Mouse (Mus musculus) embryonic stem cell, embryonic (primary cell): Measurements from ENCODE around the gene Enpp6.

Experiments
- CTCF ChIA-PET, 4 experiments: fragments of 300-600 bp in 2 of 4; fragments of 350-600 bp in 2 of 4; sonication (Branson Sonifier 250); formaldehyde crosslinking; loops; one replicate each; lab custom pipeline; 2022; ENCODE audit warnings: inconsistent platforms in 2 of 4; lab: Charles Lee
- POLR2A ChIA-PET, 4 experiments: fragments of 300-600 bp in 2 of 4; fragments of 350-600 bp in 2 of 4; sonication (Branson Sonifier 250); formaldehyde crosslinking; loops; one replicate each; lab custom pipeline; 2022; ENCODE audit warnings: antibody characterized with exemption in 4 of 4, inconsistent platforms in 1 of 4; lab: Charles Lee

The Enpp6 gene

GRCm38 (mm10) chr8:46986386-46987140, at the start of gene Enpp6:
Enpp6 (plus strand) TSS chr8:46986887.
- CTCF ChIA-PET = interaction anchor here in 3 of 4 experiments (0.5 to 1.7 kb wide), 3 partner anchors 17 kb away, joined by 3 to 10 read pairs (median 7); no protein-coding TSS in a partner anchor
- POLR2A ChIA-PET = no interaction called here

- ChIA-PET POLR2A (no interaction called here), CTCF (no interaction called here)
Measured at GRCm38 (mm10) chr8:46938218-46938617, 48.5 kb upstream of the Enpp6 start.

GRCm38 (mm10) chr8:46941295-46941694, 45.4 kb upstream of the Enpp6 start:
- POLR2A ChIA-PET = no interaction called here
- CTCF ChIA-PET = no interaction called here

- POLR2A ChIA-PET = no interaction called here
- CTCF ChIA-PET = no interaction called here
Measured at GRCm38 (mm10) chr8:46941731-46942650, 44.7 kb upstream of the Enpp6 start.

- ChIA-PET POLR2A (no interaction called here), CTCF (interaction anchor here in 1 of 4 experiments (1.2 kb wide), 1 partner anchor 25 kb away, joined by 3 read pairs; no protein-coding TSS in a partner anchor)
Measured at GRCm38 (mm10) chr8:46942651-46943024, 44.0 kb upstream of the Enpp6 start.

- POLR2A ChIA-PET = interaction anchor here in 1 of 4 experiments (0.9 kb wide), 1 partner anchor 326 kb away, joined by 4 read pairs; the partner anchor contains the start of gene Casp3
- CTCF ChIA-PET = interaction anchor here in 2 of 4 experiments (0.6 to 1.2 kb wide), 2 partner anchors 25 to 302 kb away, joined by 3 read pairs; no protein-coding TSS in a partner anchor
Measured at GRCm38 (mm10) chr8:46943337-46943736, 43.4 kb upstream of the Enpp6 start.

GRCm38 (mm10) chr8:46946181-46946580, 40.5 kb upstream of the Enpp6 start:
- POLR2A ChIA-PET = no interaction called here
- CTCF ChIA-PET = interaction anchor here in 2 of 4 experiments (0.6 to 0.7 kb wide), 3 partner anchors 10 to 419 kb away, joined by 3 to 4 read pairs (median 4); no protein-coding TSS in a partner anchor

- CTCF ChIA-PET = no interaction called here
- POLR2A ChIA-PET = no interaction called here
Measured at GRCm38 (mm10) chr8:46948091-46948757, 38.5 kb upstream of the Enpp6 start.

GRCm38 (mm10) chr8:46953472-46953871, 33.2 kb upstream of the Enpp6 start:
- ChIA-PET CTCF (interaction anchor here in 3 of 4 experiments (0.6 to 2.9 kb wide), 17 partner anchors 9 to 711 kb away, joined by 3 to 11 read pairs (median 3); partner anchors contain the start of gene Irf2 (in 1 of the 3)), POLR2A (interaction anchor here in 1 of 4 experiments (0.9 kb wide), 1 partner anchor 9 kb away, joined by 3 read pairs; no protein-coding TSS in a partner anchor)

- ChIA-PET CTCF (interaction anchor here in 2 of 4 experiments (0.9 to 2.5 kb wide), 4 partner anchors 8 to 54 kb away, joined by 3 to 8 read pairs (median 4); no protein-coding TSS in a partner anchor), POLR2A (interaction anchor here in 3 of 4 experiments (0.6 to 1.5 kb wide), 5 partner anchors 9 to 346 kb away, joined by 3 to 4 read pairs (median 3); partner anchors contain the start of genes Casp3 (in 1 of the 3) and Primpol (in 1 of the 3))
Measured at GRCm38 (mm10) chr8:46962630-46963427, 23.9 kb upstream of the Enpp6 start.

GRCm38 (mm10) chr8:46963619-46964145, 23.0 kb upstream of the Enpp6 start:
- POLR2A ChIA-PET = interaction anchor here in 1 of 4 experiments (1.2 to 1.5 kb wide), 2 partner anchors 9 to 346 kb away, joined by 3 read pairs; partner anchors contain the start of genes Casp3 and Primpol
- CTCF ChIA-PET = interaction anchor here in 2 of 4 experiments (0.9 to 2.5 kb wide), 4 partner anchors 9 to 407 kb away, joined by 3 to 8 read pairs (median 4); no protein-coding TSS in a partner anchor

GRCm38 (mm10) chr8:46965812-46966211, 20.9 kb upstream of the Enpp6 start:
- POLR2A ChIA-PET = interaction anchor here in 2 of 4 experiments (0.6 to 1.1 kb wide), 2 partner anchors 349 to 370 kb away, joined by 4 to 7 read pairs; partner anchors contain the start of genes Casp3 (in 1 of the 2) and Primpol (in 1 of the 2)

GRCm38 (mm10) chr8:46968721-46969120, 18.0 kb upstream of the Enpp6 start:
- CTCF ChIA-PET = interaction anchor here (0.5 to 3.6 kb wide), 77 partner anchors 11 to 1947 kb away, joined by 3 to 41 read pairs (median 5); partner anchors contain the start of gene Enpp6 (in 3 of the 4)

More at GRCm38 (mm10) chr8:46965812-46966211, 20.9 kb upstream of the Enpp6 start:
- CTCF ChIA-PET = interaction anchor here in 3 of 4 experiments (0.6 to 1.5 kb wide), 8 partner anchors 11 to 405 kb away, joined by 3 to 11 read pairs (median 3); no protein-coding TSS in a partner anchor

GRCm38 (mm10) chr8:46969386-46969785, 17.3 kb upstream of the Enpp6 start:
- ChIA-PET CTCF (interaction anchor here (0.5 to 3.6 kb wide), 82 partner anchors 10 to 1948 kb away, joined by 3 to 41 read pairs (median 5); partner anchors contain the start of gene Enpp6 (in 3 of the 4)), POLR2A (interaction anchor here in 3 of 4 experiments (0.6 to 0.7 kb wide), 5 partner anchors 25 to 1926 kb away, joined by 3 to 4 read pairs (median 3); no protein-coding TSS in a partner anchor)

More at GRCm38 (mm10) chr8:46968721-46969120, 18.0 kb upstream of the Enpp6 start:
- POLR2A ChIA-PET = interaction anchor here in 3 of 4 experiments (0.6 to 0.7 kb wide), 4 partner anchors 24 to 1926 kb away, joined by 3 to 4 read pairs (median 4); no protein-coding TSS in a partner anchor

- CTCF ChIA-PET = no interaction called here
- POLR2A ChIA-PET = interaction anchor here in 1 of 4 experiments (0.7 kb wide), 1 partner anchor 12 kb away, joined by 3 read pairs; no protein-coding TSS in a partner anchor
Measured at GRCm38 (mm10) chr8:46977376-46977775, 9.3 kb upstream of the Enpp6 start.

- CTCF ChIA-PET = interaction anchor here in 1 of 4 experiments (0.6 kb wide), 1 partner anchor 13 kb away, joined by 6 read pairs; no protein-coding TSS in a partner anchor
- POLR2A ChIA-PET = no interaction called here
Measured at GRCm38 (mm10) chr8:46982166-46982565, 4.5 kb upstream of the Enpp6 start.
